Mouse (Mus musculus) MEL (cell line): ENCODE measurements around the gene Sppl3. TPM values are rescaled to one million over a fixed set of nuclear protein-coding genes. Genes with fewer than 3 reads are reported as not detected.

ENCODE experiments used
- DNase-seq: peaks from one replicate; pipeline ENCODE4 v3.0.0; 2011; ENCODE audit warnings: low read depth, low spot score
- H3K27ac ChIP-seq: 2 replicates; pipeline ENCODE4 v1.5.1; 2012; ENCODE audit warnings: low read depth, mild to moderate bottlenecking, control low read depth, low read length, moderate library complexity; ENCODE audit not compliant: control insufficient read depth
- H3K27me3 ChIP-seq, 2 experiments: fragments of 150-350 bp in 1 of 2; sonication (generic) in 1 of 2; 2 replicates each; pipeline ENCODE4 v1.6.1; 2012; ENCODE audit warnings: low read length in 2 of 2, mild to moderate bottlenecking in 2 of 2, improper control_type of control experiment in 1 of 2, moderate library complexity in 1 of 2; ENCODE audit not compliant: insufficient read depth in 2 of 2, control insufficient read depth in 1 of 2
- H3K36me3 ChIP-seq, 2 experiments: 2 replicates each; pipeline ENCODE4 v1.6.1; 2012 to 2014; ENCODE audit warnings: low read length in 2 of 2, improper control_type of control experiment in 1 of 2, inconsistent platforms in 1 of 2, mild to moderate bottlenecking in 1 of 2; ENCODE audit not compliant: insufficient read depth in 2 of 2, control insufficient read depth in 1 of 2
- H3K4me1 ChIP-seq, 2 experiments: fragments of 150-350 bp in 1 of 2; sonication (generic) in 1 of 2; 2 replicates each; pipeline ENCODE4 v1.6.1; 2012; ENCODE audit warnings: low read length in 2 of 2, improper control_type of control experiment in 1 of 2, mild to moderate bottlenecking in 1 of 2; ENCODE audit not compliant: insufficient read depth in 2 of 2, control insufficient read depth in 1 of 2
- H3K4me3 ChIP-seq, 2 experiments: fragments of 150-350 bp in 1 of 2; sonication (generic) in 1 of 2; 2 replicates each; pipeline ENCODE4 v1.5.1; 2012; ENCODE audit warnings: low read depth in 2 of 2, low read length in 2 of 2, mild to moderate bottlenecking in 2 of 2, moderate library complexity in 2 of 2, control low read depth in 1 of 2, improper control_type of control experiment in 1 of 2; ENCODE audit not compliant: control insufficient read depth in 1 of 2, insufficient read depth in 1 of 2
- H3K79me2 ChIP-seq: 2 replicates; pipeline ENCODE4 v1.6.1; 2012; ENCODE audit warnings: mild to moderate bottlenecking, low read length, moderate library complexity; ENCODE audit not compliant: control insufficient read depth, poor library complexity, insufficient read depth
- H3K9ac ChIP-seq: 2 replicates; pipeline ENCODE4 v1.6.1; 2012; ENCODE audit warnings: low read depth, mild to moderate bottlenecking, control low read depth, low read length, moderate library complexity; ENCODE audit not compliant: control insufficient read depth, poor library complexity, severe bottlenecking
- H3K9me3 ChIP-seq: fragments of 150-350 bp; sonication (generic); replicated peaks from 2 replicates; pipeline ENCODE4 v1.6.1; 2012; ENCODE audit warnings: mild to moderate bottlenecking, low read length, improper control_type of control experiment, moderate library complexity; ENCODE audit not compliant: insufficient read depth
- BHLHE40 ChIP-seq: IDR thresholded peaks from 2 replicates; pipeline ENCODE4 v1.6.1; 2012; ENCODE audit warnings: low read depth, mild to moderate bottlenecking, inconsistent platforms, low read length, improper control_type of control experiment, borderline replicate concordance
- CHD2 ChIP-seq: IDR thresholded peaks from 2 replicates; pipeline ENCODE4 v1.6.1; 2011; ENCODE audit warnings: low read length, improper control_type of control experiment
- CTCF ChIP-seq, 3 experiments: IDR thresholded peaks in 2 of 3; conservative IDR thresholded peaks in 1 of 3; 2 replicates each; pipeline ENCODE4 v1.5.1; 2011 to 2012; ENCODE audit warnings: low read length in 3 of 3, low read depth in 2 of 3, mild to moderate bottlenecking in 2 of 3, improper control_type of control experiment in 1 of 3, inconsistent platforms in 1 of 3, mixed read lengths in 1 of 3, moderate library complexity in 1 of 3; ENCODE audit not compliant: control insufficient read depth in 1 of 3, insufficient read depth in 1 of 3, poor library complexity in 1 of 3, severe bottlenecking in 1 of 3
- E2F4 ChIP-seq: IDR thresholded peaks from 2 replicates; pipeline ENCODE4 v1.6.1; 2011; ENCODE audit warnings: low read depth, low read length, improper control_type of control experiment, borderline replicate concordance
- ELF1 ChIP-seq: IDR thresholded peaks from 2 replicates; pipeline ENCODE4 v1.6.1; 2014; ENCODE audit warnings: low read depth, mild to moderate bottlenecking, inconsistent platforms, low read length, improper control_type of control experiment, moderate library complexity
- EP300 ChIP-seq, 2 experiments: IDR thresholded peaks; 2 replicates each; pipeline ENCODE4 v1.6.1; 2011; ENCODE audit warnings: improper control_type of control experiment in 2 of 2, low read length in 2 of 2, low read depth in 1 of 2, mild to moderate bottlenecking in 1 of 2
- HCFC1 ChIP-seq: IDR thresholded peaks from 2 replicates; pipeline ENCODE4 v1.6.1; 2012; ENCODE audit warnings: low read depth, mild to moderate bottlenecking, inconsistent platforms, low read length, improper control_type of control experiment, moderate library complexity
- JUND ChIP-seq: IDR thresholded peaks from 2 replicates; pipeline ENCODE4 v1.6.1; 2011; ENCODE audit warnings: low read depth, mild to moderate bottlenecking, improper control_type of control experiment, low read length
- KAT2A ChIP-seq: conservative IDR thresholded peaks from 2 replicates; pipeline ENCODE4 v1.6.1; 2012; ENCODE audit warnings: low read depth, low read length, improper control_type of control experiment, inconsistent platforms
- MAFK ChIP-seq: IDR thresholded peaks from 2 replicates; pipeline ENCODE4 v1.6.1; 2011; ENCODE audit warnings: low read depth, mild to moderate bottlenecking, low read length, improper control_type of control experiment, borderline replicate concordance
- MAZ ChIP-seq: IDR thresholded peaks from 2 replicates; pipeline ENCODE4 v1.6.1; 2012; ENCODE audit warnings: low read depth, mild to moderate bottlenecking, inconsistent platforms, low read length, improper control_type of control experiment
- MYC ChIP-seq: IDR thresholded peaks from 2 replicates; pipeline ENCODE4 v1.6.1; 2011; ENCODE audit warnings: low read depth, mild to moderate bottlenecking, low read length, improper control_type of control experiment, moderate library complexity
- POLR2AphosphoS2 ChIP-seq: IDR thresholded peaks from 2 replicates; pipeline ENCODE4 v1.6.1; 2011; ENCODE audit warnings: low read length, improper control_type of control experiment
- POLR2AphosphoS5 ChIP-seq: IDR thresholded peaks from 2 replicates; pipeline ENCODE4 v1.6.1; 2012; ENCODE audit warnings: low read depth, borderline replicate concordance, mild to moderate bottlenecking, inconsistent platforms, low read length, moderate library complexity, mixed read lengths
- USF1 ChIP-seq: IDR thresholded peaks from 2 replicates; pipeline ENCODE4 v1.6.1; 2014; ENCODE audit warnings: low read depth, mild to moderate bottlenecking, inconsistent platforms, low read length, improper control_type of control experiment, moderate library complexity
- ZC3H11A ChIP-seq: IDR thresholded peaks from 2 replicates; pipeline ENCODE4 v1.6.1; 2012; ENCODE audit warnings: low read depth, mild to moderate bottlenecking, inconsistent platforms, low read length, improper control_type of control experiment
- ZKSCAN1 ChIP-seq: IDR thresholded peaks from 2 replicates; pipeline ENCODE4 v1.6.1; 2012; ENCODE audit warnings: low read depth, mild to moderate bottlenecking, inconsistent platforms, low read length, improper control_type of control experiment, moderate library complexity
- ZNF384 ChIP-seq: IDR thresholded peaks from 2 replicates; pipeline ENCODE4 v1.6.1; 2012; ENCODE audit warnings: low read depth, mild to moderate bottlenecking, inconsistent platforms, low read length, improper control_type of control experiment
- polyA plus RNA-seq, 2 experiments: library from polyadenylated mRNA; stranded (reverse) in 1 of 2; unstranded in 1 of 2; fragments of >175 nt in 1 of 2; fragments of >200 nt in 1 of 2; gene quantifications; 2 replicates each; pipeline versions ENCODE4 v1.2.1 to v1.2.4; 2012; ENCODE audit warnings: low replicate concordance in 2 of 2, low read depth in 1 of 2; ENCODE audit not compliant: insufficient read length in 2 of 2, insufficient read depth in 1 of 2, missing spikeins in 1 of 2
- total RNA-seq: library from RNA; depleted of rRNA; stranded (reverse); fragments of 300-350 nt; gene quantifications from 2 replicates; pipeline ENCODE4 v1.2.3, GENCODE M21; 2012

Sppl3 gene
- total and polyA plus RNA-seq, 3 experiments = 25.8 to 50.9 TPM; not detected in 1

DNA sequence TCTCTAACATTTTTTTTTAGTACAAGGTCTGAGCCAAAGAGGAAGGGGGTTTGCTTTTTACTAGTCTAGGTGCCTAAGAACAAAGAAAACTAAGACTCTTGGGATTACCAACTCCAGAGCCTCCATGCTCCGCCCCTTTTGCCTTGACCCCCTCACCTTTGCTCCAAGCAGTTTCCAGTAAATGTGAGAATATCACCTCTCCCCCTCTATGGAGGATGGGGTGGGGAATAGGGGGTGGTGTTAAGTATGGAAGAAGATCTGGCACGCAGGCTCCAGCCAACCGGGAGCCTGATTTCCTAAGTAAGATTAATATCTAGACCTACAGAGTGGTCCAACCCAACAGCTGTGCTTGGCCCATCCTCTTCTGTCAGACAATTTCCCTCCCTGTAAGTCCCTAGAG lies 129.8 kb downstream of the Sppl3 start:
- no peak overlapping the region for H3K27ac ChIP-seq
- TF ChIP-seq POLR2AphosphoS2 (peak; percentile 6; the same call in 1 of the 2 replicates), E2F4 (no peak)
- H3K4me3 ChIP-seq = no peak overlapping the region
- H3K4me1 ChIP-seq = no peaks in the 10 kb centered on the region
- DNase-seq = no peak
- H3K36me3 ChIP-seq = no peaks in the 10 kb centered on the region
- no peaks in the 10 kb centered on the region for H3K27me3 ChIP-seq
- H3K79me2 ChIP-seq = no peaks in the 10 kb centered on the region
- no peaks in the 10 kb centered on the region for H3K9me3 ChIP-seq
- no peak overlapping the region for H3K9ac ChIP-seq

DNA sequence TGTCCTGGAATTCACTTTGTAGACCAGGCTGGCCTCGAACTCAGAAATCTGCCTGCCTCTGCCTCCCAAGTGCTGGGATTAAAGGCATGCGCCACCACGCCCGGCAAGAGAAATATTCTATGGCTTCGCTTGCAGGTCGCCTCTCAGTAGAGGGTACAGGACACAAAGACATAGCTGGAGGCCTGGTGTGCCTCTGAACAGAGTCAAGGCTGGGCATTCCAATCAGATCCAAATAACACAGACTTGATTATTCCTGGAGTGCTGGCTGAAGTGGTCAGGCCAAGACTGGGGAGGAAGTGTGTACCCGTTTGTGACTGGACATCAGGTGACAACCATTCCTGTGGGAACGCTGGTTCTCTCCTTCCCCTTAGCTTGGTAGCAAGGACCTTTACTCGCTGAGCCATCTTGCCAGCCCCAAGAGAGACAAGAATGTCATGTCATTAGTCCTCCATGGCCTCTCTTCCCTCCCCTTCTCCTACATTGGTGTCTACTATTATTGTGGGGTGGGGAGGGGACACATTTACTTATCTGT lies 131.3 kb downstream of the Sppl3 start:
- Histone ChIP-seq H3K27ac (no peak overlapping the region), H3K27me3 (no peaks in the 10 kb centered on the region), H3K9me3 (no peaks in the 10 kb centered on the region), H3K4me3 (no peak overlapping the region), H3K4me1 (no peaks in the 10 kb centered on the region), H3K36me3 (peaks cover 0 to 2% of the 10 kb centered on the region in 2 experiments; a peak in 2 of 4 replicates), H3K79me2 (no peaks in the 10 kb centered on the region), H3K9ac (no peak overlapping the region)
- no peak for DNase-seq
- TF ChIP-seq E2F4 (no peak), ELF1 (no peak), ZKSCAN1 (no peak), CHD2 (no peak), KAT2A (no peak), ZC3H11A (no peak), BHLHE40 (no peak), POLR2AphosphoS5 (no peak), MAZ (no peak), MAFK (no peak), USF1 (no peak), POLR2AphosphoS2 (no peak), JUND (no peak), MYC (no peak), CTCF (IDR thresholded peaks at IDR 0.05 in 2 of 3, conservative IDR thresholded peaks at IDR 0.05 in 1 of 3; ENCODE audit: control insufficient read depth in 1 of 3, insufficient read depth in 1 of 3, low read depth in 2 of 3, low read length in 3 of 3, poor library complexity in 1 of 3, severe bottlenecking in 1 of 3) (no peak), EP300 (IDR thresholded peaks at IDR 0.05; ENCODE audit: low read depth in 1 of 2, low read length in 2 of 2) (no peak), HCFC1 (no peak), ZNF384 (no peak)
- TF ChIP-seq, all 39 proteins: peak for 0
